Mouse (Mus musculus): ENCODE results near the gene 1700102P08Rik. TPM values are rescaled to one million over a fixed set of nuclear protein-coding genes. Genes with fewer than 3 reads are reported as not detected.

1700102P08Rik gene
- 0.43 TPM in 2 replicates for polyA plus RNA-seq (2014; fragmentation: Nextera tagmentation; extraction: Ambion mirVana)

- Histone ChIP-seq H3K4me1 (ENCODE audit: control insufficient read depth in 2 of 2, insufficient read depth in 2 of 2, low read length in 2 of 2) (no peaks in the 10 kb centered on the region), H3K9ac (ENCODE audit: low read length) (no peak within 1 kb of the TSS), H3K36me3 (ENCODE audit: control insufficient read depth, insufficient read depth, low read length) (peaks cover 69% of the 10 kb centered on the region), H3K9me3 (ENCODE audit: control insufficient read depth, low read length) (no peaks in the 10 kb centered on the region), H3K27ac (replicated peaks in 1 of 2; ENCODE audit: control insufficient read depth in 1 of 2, insufficient read depth in 1 of 2, low read depth in 2 of 2, low read length in 2 of 2) (no peak within 1 kb of the TSS), H3K4me3 (ENCODE audit: control insufficient read depth in 1 of 2, insufficient read depth in 1 of 2, low read depth in 1 of 2, low read length in 2 of 2) (no peak within 1 kb of the TSS), H3K4me2 (ENCODE audit: low read length) (no peak within 1 kb of the TSS), H3K27me3 (ENCODE audit: control insufficient read depth, insufficient read depth, low read length) (no peaks in the 10 kb centered on the region)
- 77% methylated on average over 18 of the region's 18 CpGs for WGBS
- ATAC-seq (ENCODE audit: insufficient number of reproducible peaks, insufficient read depth, low FRiP score, low read depth) = no peak
These were observed at the start of gene 1700102P08Rik for GRCm38 (mm10) chr9:108392676-108393075. 1700102P08Rik (plus strand) TSS chr9:108392805.

DNA sequence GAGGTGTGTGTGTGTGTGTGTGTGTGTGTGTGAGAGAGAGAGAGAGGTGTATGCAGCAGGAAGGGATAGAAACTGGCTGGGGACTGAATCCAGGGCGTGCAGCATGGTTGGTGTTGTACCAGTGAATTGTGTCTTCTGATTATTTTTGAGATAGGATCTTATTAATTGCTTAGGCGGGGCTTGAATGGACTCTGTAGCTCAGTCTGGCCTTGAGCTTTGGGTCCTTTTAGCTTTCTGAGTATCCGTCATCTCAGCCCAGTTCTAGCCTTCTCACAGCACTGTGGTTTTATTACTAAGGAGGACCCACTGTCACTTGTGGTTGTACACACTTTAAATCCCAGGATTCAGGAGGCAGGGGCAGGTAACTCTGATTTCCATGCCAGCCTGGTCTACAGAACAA, 49.3 kb upstream of the 1700102P08Rik start:
- H3K36me3 ChIP-seq (ENCODE audit: control insufficient read depth, insufficient read depth, low read length) = 0 out of 2 replicates have a peak, but pooled peaks cover 3% of the 10 kb centered on the region
- no peak for ATAC-seq (ENCODE audit: insufficient number of reproducible peaks, insufficient read depth, low FRiP score, low read depth)
- H3K4me3 ChIP-seq (ENCODE audit: control insufficient read depth in 1 of 2, insufficient read depth in 1 of 2, low read depth in 1 of 2, low read length in 2 of 2) = no peak overlapping the region
- H3K27ac ChIP-seq (replicated peaks in 1 of 2; ENCODE audit: control insufficient read depth in 1 of 2, insufficient read depth in 1 of 2, low read depth in 2 of 2, low read length in 2 of 2) = no peak overlapping the region
- H3K9ac ChIP-seq (ENCODE audit: low read length) = no peak overlapping the region
- 85% methylated on average over 3 of the region's 3 CpGs for WGBS
- H3K27me3 ChIP-seq (ENCODE audit: control insufficient read depth, insufficient read depth, low read length) = no peaks in the 10 kb centered on the region
- H3K4me1 ChIP-seq (ENCODE audit: control insufficient read depth in 2 of 2, insufficient read depth in 2 of 2, low read length in 2 of 2) = peaks cover 11 to 24% of the 10 kb centered on the region in 2 experiments
- no peak overlapping the region for H3K4me2 ChIP-seq (ENCODE audit: low read length)
- H3K9me3 ChIP-seq (ENCODE audit: control insufficient read depth, low read length) = no peaks in the 10 kb centered on the region

- Histone ChIP-seq H3K4me1 (ENCODE audit: control insufficient read depth in 2 of 2, insufficient read depth in 2 of 2, low read length in 2 of 2) (peaks cover 8 to 25% of the 10 kb centered on the region in 2 experiments), H3K9me3 (ENCODE audit: control insufficient read depth, low read length) (no peaks in the 10 kb centered on the region), H3K27me3 (ENCODE audit: control insufficient read depth, insufficient read depth, low read length) (no peaks in the 10 kb centered on the region), H3K36me3 (ENCODE audit: control insufficient read depth, insufficient read depth, low read length) (0 out of 2 replicates have a peak, but pooled peaks cover 3% of the 10 kb centered on the region), H3K27ac (replicated peaks in 1 of 2; ENCODE audit: control insufficient read depth in 1 of 2, insufficient read depth in 1 of 2, low read depth in 2 of 2, low read length in 2 of 2) (no peak overlapping the region), H3K9ac (ENCODE audit: low read length) (no peak overlapping the region), H3K4me2 (ENCODE audit: low read length) (no peak overlapping the region), H3K4me3 (ENCODE audit: control insufficient read depth in 1 of 2, insufficient read depth in 1 of 2, low read depth in 1 of 2, low read length in 2 of 2) (no peak overlapping the region)
- ATAC-seq (ENCODE audit: insufficient number of reproducible peaks, insufficient read depth, low FRiP score, low read depth) = no peak
- 100% methylated on average over 1 of the region's 1 CpGs for WGBS
These were observed 48.8 kb upstream of the 1700102P08Rik start for GRCm38 (mm10) chr9:108343835-108344234.

GRCm38 (mm10) chr9:108344471-108344870, 48.1 kb upstream of the 1700102P08Rik start:
- 0 out of 2 replicates have a peak, but pooled peaks cover 3% of the 10 kb centered on the region for H3K36me3 ChIP-seq (ENCODE audit: control insufficient read depth, insufficient read depth, low read length)
- H3K9ac ChIP-seq (ENCODE audit: low read length) = no peak overlapping the region
- no peaks in the 10 kb centered on the region for H3K27me3 ChIP-seq (ENCODE audit: control insufficient read depth, insufficient read depth, low read length)
- peaks cover 8 to 29% of the 10 kb centered on the region in 2 experiments for H3K4me1 ChIP-seq (ENCODE audit: control insufficient read depth in 2 of 2, insufficient read depth in 2 of 2, low read length in 2 of 2)
- no peak overlapping the region for H3K27ac ChIP-seq (replicated peaks in 1 of 2; ENCODE audit: control insufficient read depth in 1 of 2, insufficient read depth in 1 of 2, low read depth in 2 of 2, low read length in 2 of 2)
- H3K9me3 ChIP-seq (ENCODE audit: control insufficient read depth, low read length) = no peaks in the 10 kb centered on the region
- WGBS = 76% methylated on average over 4 of the region's 4 CpGs
- ATAC-seq (ENCODE audit: insufficient number of reproducible peaks, insufficient read depth, low FRiP score, low read depth) = no peak
- no peak overlapping the region for H3K4me2 ChIP-seq (ENCODE audit: low read length)
- H3K4me3 ChIP-seq (ENCODE audit: control insufficient read depth in 1 of 2, insufficient read depth in 1 of 2, low read depth in 1 of 2, low read length in 2 of 2) = no peak overlapping the region

DNA sequence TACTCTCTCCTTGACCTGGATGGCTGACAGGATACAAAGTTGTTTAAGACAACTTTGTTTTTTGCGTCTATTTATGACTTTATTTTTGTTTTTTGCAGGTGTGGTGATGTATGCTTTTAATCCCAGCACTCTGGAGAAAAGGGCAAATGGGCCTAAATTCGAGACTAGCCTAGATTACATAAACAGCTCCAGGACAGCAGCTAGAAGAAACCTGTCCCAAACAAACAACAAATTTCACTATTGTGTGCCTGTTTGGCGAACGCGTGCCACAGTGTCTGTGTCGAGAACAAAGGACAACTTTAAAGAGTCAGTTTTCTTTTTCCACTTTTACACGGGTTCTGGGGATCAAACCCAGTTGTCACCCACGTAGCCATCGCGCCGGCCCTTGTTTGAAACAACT, 45.6 kb upstream of the 1700102P08Rik start:
- 8% methylated on average over 11 of the region's 11 CpGs for WGBS
- H3K27me3 ChIP-seq (ENCODE audit: control insufficient read depth, insufficient read depth, low read length) = no peaks in the 10 kb centered on the region
- peak overlapping the region; percentile 80 for H3K4me2 ChIP-seq (ENCODE audit: low read length)
- H3K27ac ChIP-seq (replicated peaks in 1 of 2; ENCODE audit: control insufficient read depth in 1 of 2, insufficient read depth in 1 of 2, low read depth in 2 of 2, low read length in 2 of 2) = peak overlapping the region; percentile 85 to 88
- peak overlapping the region; percentile 58 to 97 for H3K4me3 ChIP-seq (ENCODE audit: control insufficient read depth in 1 of 2, insufficient read depth in 1 of 2, low read depth in 1 of 2, low read length in 2 of 2)
- H3K9ac ChIP-seq (ENCODE audit: low read length) = peak overlapping the region; percentile 78
- no peaks in the 10 kb centered on the region for H3K9me3 ChIP-seq (ENCODE audit: control insufficient read depth, low read length)
- no peak for ATAC-seq (ENCODE audit: insufficient number of reproducible peaks, insufficient read depth, low FRiP score, low read depth)
- peaks cover 21% of the 10 kb centered on the region for H3K36me3 ChIP-seq (ENCODE audit: control insufficient read depth, insufficient read depth, low read length)
- H3K4me1 ChIP-seq (ENCODE audit: control insufficient read depth in 2 of 2, insufficient read depth in 2 of 2, low read length in 2 of 2) = peaks cover 0 to 9% of the 10 kb centered on the region in 2 experiments; a peak in 2 of 4 replicates

DNA sequence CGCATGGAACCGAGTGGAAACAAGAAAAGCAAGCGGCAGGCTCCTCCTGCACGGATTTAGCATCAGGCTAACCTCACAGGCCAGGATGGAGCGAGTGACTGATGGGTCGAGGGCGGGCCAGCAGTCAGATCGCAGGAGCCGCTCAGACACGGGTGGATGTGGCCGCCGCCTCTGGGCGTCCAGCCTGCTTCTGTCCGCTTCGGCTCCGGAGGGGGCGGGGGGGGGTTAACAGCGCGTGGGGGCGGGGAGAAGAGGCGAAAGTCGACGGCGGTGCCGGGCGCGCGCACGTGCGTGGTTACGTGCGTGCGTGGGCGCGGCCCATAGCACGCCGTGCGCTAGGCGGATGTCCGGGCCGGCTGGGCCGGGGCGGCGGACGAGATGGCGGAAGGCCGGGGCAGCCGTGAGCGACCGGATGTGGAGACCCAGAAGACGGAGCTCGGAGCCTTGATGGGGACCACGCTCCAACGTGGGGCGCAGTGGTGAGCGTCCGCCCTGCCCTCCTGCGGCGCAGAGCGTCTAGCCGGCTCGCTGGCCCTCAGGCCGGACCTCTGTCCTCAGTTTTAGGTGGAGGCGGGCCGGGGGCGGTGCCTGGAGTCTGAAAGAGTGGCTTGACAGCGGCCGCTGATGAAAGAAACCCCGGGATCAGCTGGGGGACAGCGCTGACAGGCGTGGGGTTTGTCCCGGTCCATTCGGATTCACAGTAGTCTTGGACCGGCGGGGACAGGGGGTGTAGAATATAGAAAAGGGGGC, 44.9 kb upstream of the 1700102P08Rik start, which contains the start of gene Usp4:
Gene Usp4 (plus strand): TSS at position 314 of the 750 bp plus-strand sequence.
- Histone ChIP-seq H3K9ac (ENCODE audit: low read length) (peak within 1 kb of the TSS; percentile 78), H3K4me2 (ENCODE audit: low read length) (peak within 1 kb of the TSS; percentile 80), H3K4me3 (ENCODE audit: control insufficient read depth in 1 of 2, insufficient read depth in 1 of 2, low read depth in 1 of 2, low read length in 2 of 2) (peak within 1 kb of the TSS; percentile 58 to 97), H3K27me3 (ENCODE audit: control insufficient read depth, insufficient read depth, low read length) (no peaks in the 10 kb centered on the region), H3K4me1 (ENCODE audit: control insufficient read depth in 2 of 2, insufficient read depth in 2 of 2, low read length in 2 of 2) (peaks cover 0 to 9% of the 10 kb centered on the region in 2 experiments; a peak in 2 of 4 replicates), H3K27ac (replicated peaks in 1 of 2; ENCODE audit: control insufficient read depth in 1 of 2, insufficient read depth in 1 of 2, low read depth in 2 of 2, low read length in 2 of 2) (peak within 1 kb of the TSS; percentile 88 to 96), H3K36me3 (ENCODE audit: control insufficient read depth, insufficient read depth, low read length) (peaks cover 28% of the 10 kb centered on the region), H3K9me3 (ENCODE audit: control insufficient read depth, low read length) (no peaks in the 10 kb centered on the region)
- peak; percentile 95 for ATAC-seq (ENCODE audit: insufficient number of reproducible peaks, insufficient read depth, low FRiP score, low read depth)
- whole genome bisulfite sequencing = under 1% methylated on average over 75 of the region's 75 CpGs

GRCm38 (mm10) chr9:108348290-108348680, 44.3 kb upstream of the 1700102P08Rik start:
- WGBS = 4% methylated on average over 14 of the region's 14 CpGs
- Histone ChIP-seq H3K9ac (ENCODE audit: low read length) (peak overlapping the region; percentile 78), H3K36me3 (ENCODE audit: control insufficient read depth, insufficient read depth, low read length) (peaks cover 34% of the 10 kb centered on the region), H3K9me3 (ENCODE audit: control insufficient read depth, low read length) (no peaks in the 10 kb centered on the region), H3K27me3 (ENCODE audit: control insufficient read depth, insufficient read depth, low read length) (no peaks in the 10 kb centered on the region), H3K27ac (replicated peaks in 1 of 2; ENCODE audit: control insufficient read depth in 1 of 2, insufficient read depth in 1 of 2, low read depth in 2 of 2, low read length in 2 of 2) (peak overlapping the region; percentile 88 to 96), H3K4me2 (ENCODE audit: low read length) (peak overlapping the region; percentile 80), H3K4me1 (ENCODE audit: control insufficient read depth in 2 of 2, insufficient read depth in 2 of 2, low read length in 2 of 2) (peaks cover 0 to 9% of the 10 kb centered on the region in 2 experiments; a peak in 2 of 4 replicates), H3K4me3 (ENCODE audit: control insufficient read depth in 1 of 2, insufficient read depth in 1 of 2, low read depth in 1 of 2, low read length in 2 of 2) (peak overlapping the region; percentile 58 to 97)
- no peak for ATAC-seq (ENCODE audit: insufficient number of reproducible peaks, insufficient read depth, low FRiP score, low read depth)
